Mouse (Mus musculus) heart, adult 2 months (tissue): ENCODE measurements around the gene Bves. TPM values are rescaled to one million over a fixed set of nuclear protein-coding genes. Genes with fewer than 3 reads are reported as not detected.

Experiments used
- DNase-seq, 2 experiments: peaks; one replicate each; pipeline ENCODE4 v3.0.0; 2021
- H3K27ac ChIP-seq: fragments of 200-600 bp; 2 replicates; pipeline ENCODE4 v1.8.1; 2022
- H3K27me3 ChIP-seq: fragments of 200-500 bp; 2 replicates; pipeline ENCODE4 v1.6.1; 2012; ENCODE audit warnings: mild to moderate bottlenecking, low read length, inconsistent platforms, mixed read lengths; ENCODE audit not compliant: control insufficient read depth, insufficient read depth
- H3K36me3 ChIP-seq: fragments of 200-500 bp; 2 replicates; pipeline ENCODE4 v1.6.1; 2012; ENCODE audit warnings: low read length, inconsistent platforms; ENCODE audit not compliant: control insufficient read depth, insufficient read depth
- H3K4me1 ChIP-seq: fragments of 200-500 bp; 2 replicates; pipeline ENCODE4 v1.6.1; 2011; ENCODE audit warnings: low read length; ENCODE audit not compliant: control insufficient read depth, insufficient read depth
- H3K4me3 ChIP-seq: fragments of 200-600 bp; 2 replicates; pipeline ENCODE4 v1.8.1; 2022
- H3K79me2 ChIP-seq: fragments of 200-500 bp; replicated peaks from 2 replicates; pipeline ENCODE4 v1.6.1; 2012; ENCODE audit warnings: mild to moderate bottlenecking, inconsistent platforms, low read length, moderate library complexity, mixed read lengths; ENCODE audit not compliant: control insufficient read depth, insufficient read depth
- H3K9ac ChIP-seq: fragments of 200-500 bp; 2 replicates; pipeline ENCODE4 v1.6.1; 2012; ENCODE audit warnings: low read depth, mild to moderate bottlenecking, control low read depth, inconsistent platforms, low read length, mixed read lengths
- CTCF ChIP-seq: fragments of 200-600 bp; IDR thresholded peaks from 2 replicates; pipeline ENCODE4 v1.8.1; 2022; ENCODE audit warnings: antibody characterized with exemption, mild to moderate bottlenecking, moderate library complexity
- EP300 ChIP-seq: fragments of 200-500 bp; IDR thresholded peaks from 2 replicates; pipeline ENCODE4 v1.6.1; 2011; ENCODE audit warnings: low read depth, low read length, control low read depth; ENCODE audit not compliant: insufficient read depth
- POLR2A ChIP-seq: fragments of 200-500 bp; IDR thresholded peaks from 2 replicates; pipeline ENCODE4 v1.6.1; 2011; ENCODE audit warnings: mild to moderate bottlenecking, low read depth, low read length, control low read depth; ENCODE audit not compliant: insufficient read depth
- whole genome bisulfite sequencing: fragments of 180-500 bp; shearing (Covaris S2); methylation state at CpG from one replicate; pipeline ENCODE4 v1.1.7; 2018; 5-methylcytosine and 5-hydroxymethylcytosine counted together
- intact Hi-C: fragments of 180-260 bp; cut with DNase I; formaldehyde crosslinking; loops from one replicate; pipeline ENCODE4 v1.15.1; 2025
- polyA plus RNA-seq: library from polyadenylated mRNA; depleted of rRNA; stranded (reverse); fragments of >200 nt; gene quantifications from 2 replicates; pipeline ENCODE4 v1.2.3, GENCODE M21; 2012
- total RNA-seq, 2 experiments: library from RNA; stranded (reverse); gene quantifications; 2 replicates each; pipeline ENCODE4 v1.2.3; 2021

The Bves gene
- total and polyA plus RNA-seq, 3 experiments, result 25.0 to 34.8 (median 31.1) TPM

DNA sequence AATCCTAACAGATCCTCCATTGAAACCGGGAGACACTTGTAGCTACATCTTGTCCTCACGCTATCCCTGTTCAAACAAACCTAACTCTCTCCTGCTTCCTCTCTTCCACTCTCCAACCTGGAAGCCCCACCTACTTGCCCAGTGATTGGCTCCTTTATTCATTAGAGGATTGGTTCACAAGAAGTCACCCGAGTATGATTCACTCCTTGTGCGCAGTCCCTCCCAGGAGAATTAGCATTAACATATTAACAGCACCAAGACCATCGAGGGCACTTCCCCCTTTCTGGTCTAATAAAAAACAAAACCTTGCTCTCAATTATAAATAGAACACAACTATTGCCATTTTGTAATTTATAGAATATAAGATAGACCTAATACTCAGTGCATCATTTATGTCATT lies 40.5 kb upstream of the Bves start:
- Histone ChIP-seq H3K27ac (no peak overlapping the region), H3K4me1 (no peaks in the 10 kb centered on the region; the same call in 1 of the 2 replicates), H3K9ac (no peak overlapping the region), H3K36me3 (no peaks in the 10 kb centered on the region), H3K4me3 (no peak overlapping the region), H3K79me2 (no peaks in the 10 kb centered on the region), H3K27me3 (no peaks in the 10 kb centered on the region)
- DNase-seq, result no peak
- WGBS, result 80% methylated on average over 5 of the region's 5 CpGs
- intact Hi-C loops, result no loop called here
- TF ChIP-seq POLR2A (no peak), EP300 (no peak), CTCF (no peak)

DNA sequence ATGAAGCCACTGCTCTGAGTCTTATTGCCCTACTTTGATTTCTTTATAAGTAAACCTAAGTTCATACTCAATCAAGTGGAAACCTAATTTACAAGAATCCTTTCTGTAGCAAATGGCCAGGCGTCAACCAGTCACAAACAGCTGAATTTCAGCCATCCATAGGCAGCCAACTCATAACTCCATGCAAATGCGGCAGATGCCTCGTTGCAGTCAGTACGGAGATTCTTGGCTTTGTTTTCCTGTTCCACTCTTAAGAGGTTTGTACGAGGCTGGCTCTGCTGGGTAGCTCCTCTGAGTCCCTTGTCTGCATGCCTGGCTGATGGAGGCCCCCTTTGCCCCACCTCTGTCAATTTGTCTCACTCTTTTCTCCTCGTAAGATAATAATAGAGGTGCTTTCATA lies 37.1 kb upstream of the Bves start:
- H3K36me3 ChIP-seq, result no peaks in the 10 kb centered on the region
- WGBS, result 66% methylated on average over 6 of the region's 6 CpGs
- no peak overlapping the region for H3K9ac ChIP-seq
- no peak for DNase-seq
- peaks cover 1% of the 10 kb centered on the region for H3K4me1 ChIP-seq
- TF ChIP-seq CTCF (no peak), EP300 (no peak), POLR2A (no peak)
- intact Hi-C loops, result no loop called here
- no peaks in the 10 kb centered on the region; the same call in 1 of the 2 replicates for H3K79me2 ChIP-seq
- no peak overlapping the region for H3K27ac ChIP-seq
- H3K27me3 ChIP-seq, result no peaks in the 10 kb centered on the region
- no peak overlapping the region for H3K4me3 ChIP-seq

GRCm38 (mm10) chr10:45299509-45299908 lies 36.1 kb upstream of the Bves start:
- no peak overlapping the region for H3K9ac ChIP-seq
- no peak for DNase-seq
- TF ChIP-seq CTCF, result no peak
- no peak for TF ChIP-seq EP300
- no peak for TF ChIP-seq POLR2A
- peaks cover 1% of the 10 kb centered on the region for H3K4me1 ChIP-seq
- H3K27ac ChIP-seq, result no peak overlapping the region
- no peak overlapping the region for H3K4me3 ChIP-seq
- 22% methylated on average over 4 of the region's 4 CpGs for WGBS
- no peaks in the 10 kb centered on the region; the same call in 1 of the 2 replicates for H3K79me2 ChIP-seq
- intact Hi-C loops, result no loop called here
- H3K27me3 ChIP-seq, result no peaks in the 10 kb centered on the region
- no peaks in the 10 kb centered on the region for H3K36me3 ChIP-seq

DNA sequence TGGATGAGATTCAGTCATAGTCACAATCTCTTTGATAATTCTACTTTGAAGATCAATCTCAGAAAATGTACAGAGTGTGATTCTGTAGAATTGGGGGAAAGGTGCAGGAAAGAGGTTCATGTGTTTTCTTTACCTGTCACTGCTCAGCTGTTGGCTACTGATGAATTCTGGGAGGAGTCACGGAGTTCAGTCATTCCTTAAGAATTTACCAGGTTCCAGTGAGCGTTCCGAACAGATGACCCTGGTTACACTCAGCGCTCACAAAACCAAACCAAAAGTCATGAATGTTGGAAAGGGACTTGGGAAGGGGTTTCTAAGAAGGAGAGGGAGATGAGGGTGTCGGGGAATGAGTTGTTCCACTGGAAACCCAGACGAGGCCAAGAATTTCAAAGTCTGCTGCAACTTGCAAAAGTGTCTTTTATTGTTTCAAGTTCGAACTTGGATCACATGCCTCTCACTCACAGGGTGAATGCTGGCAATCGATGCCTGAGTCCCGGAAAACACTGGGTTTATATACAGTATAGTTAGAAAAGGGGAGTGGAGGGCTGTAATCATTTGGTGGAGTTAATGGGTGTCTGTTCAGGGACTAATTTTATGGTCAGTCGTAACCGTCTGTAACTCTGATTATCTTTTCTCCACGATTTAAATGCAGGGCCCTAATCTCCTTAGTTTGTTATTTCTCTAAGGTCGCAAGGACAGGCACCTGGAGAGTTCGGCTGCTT lies 32.1 kb upstream of the Bves start:
- intact Hi-C loops, result no loop called here
- H3K79me2 ChIP-seq, result no peaks in the 10 kb centered on the region; the same call in 1 of the 2 replicates
- peaks cover 1% of the 10 kb centered on the region for H3K4me1 ChIP-seq
- H3K9ac ChIP-seq, result no peak overlapping the region
- 44% methylated on average over 14 of the region's 14 CpGs for whole genome bisulfite sequencing
- no peaks in the 10 kb centered on the region for H3K27me3 ChIP-seq
- no peak for DNase-seq
- H3K4me3 ChIP-seq, result no peak overlapping the region
- TF ChIP-seq EP300, result no peak
- no peak for TF ChIP-seq CTCF
- no peak for TF ChIP-seq POLR2A
- H3K36me3 ChIP-seq, result no peaks in the 10 kb centered on the region
- H3K27ac ChIP-seq, result no peak overlapping the region

- 62% methylated on average over 5 of the region's 5 CpGs for WGBS
- Histone ChIP-seq H3K27me3 (no peaks in the 10 kb centered on the region), H3K4me1 (peaks cover 1% of the 10 kb centered on the region), H3K36me3 (no peaks in the 10 kb centered on the region), H3K9ac (no peak overlapping the region), H3K27ac (no peak overlapping the region), H3K79me2 (no peaks in the 10 kb centered on the region; the same call in 1 of the 2 replicates), H3K4me3 (no peak overlapping the region)
- intact Hi-C loops, result no loop called here
- DNase-seq, result no peak
- TF ChIP-seq EP300 (no peak), POLR2A (no peak), CTCF (no peak)
Measured at GRCm38 (mm10) chr10:45305173-45305572, 30.4 kb upstream of the Bves start.

- 78% methylated on average over 5 of the region's 5 CpGs for WGBS
- H3K36me3 ChIP-seq, result no peaks in the 10 kb centered on the region
- H3K79me2 ChIP-seq, result no peaks in the 10 kb centered on the region
- no peak for DNase-seq
- no peak overlapping the region for H3K4me3 ChIP-seq
- H3K27me3 ChIP-seq, result no peaks in the 10 kb centered on the region
- TF ChIP-seq POLR2A, result no peak
- TF ChIP-seq EP300, result no peak
- TF ChIP-seq CTCF, result no peak
- no peak overlapping the region for H3K9ac ChIP-seq
- H3K4me1 ChIP-seq, result no peaks in the 10 kb centered on the region
- intact Hi-C loops, result no loop called here
- H3K27ac ChIP-seq, result no peak overlapping the region
Measured at GRCm38 (mm10) chr10:45311129-45311528, 24.4 kb upstream of the Bves start.
